Mouse (Mus musculus): Measurements from ENCODE around the gene Lpcat4. TPM values are rescaled to one million over a fixed set of nuclear protein-coding genes. Genes with fewer than 3 reads are reported as not detected.
"Not testable (repeated sequence)": the region's sequence is repeated elsewhere in the genome, so short reads cannot be mapped to it uniquely, and the experiment has no call there.

Lpcat4 gene
- polyA plus RNA-seq, 1 experiment from 2014 or later: 15.2 TPM

- H3K4me2 ChIP-seq (replicated peaks); H3K9ac ChIP-seq (replicated peaks); H3K27me3 ChIP-seq; ATAC-seq (replicated peaks); H3K4me3 ChIP-seq; H3K36me3 ChIP-seq; H3K9me3 ChIP-seq; H3K27ac ChIP-seq (replicated peaks): not testable (repeated sequence)
- H3K4me1 ChIP-seq: peaks cover 12% of the 10 kb centered on the region
- WGBS: 95% methylated on average over 1 of the region's 1 CpGs
Measured at GRCm38 (mm10) chr2:112286062-112286461, 46.8 kb downstream of the Lpcat4 start.

DNA sequence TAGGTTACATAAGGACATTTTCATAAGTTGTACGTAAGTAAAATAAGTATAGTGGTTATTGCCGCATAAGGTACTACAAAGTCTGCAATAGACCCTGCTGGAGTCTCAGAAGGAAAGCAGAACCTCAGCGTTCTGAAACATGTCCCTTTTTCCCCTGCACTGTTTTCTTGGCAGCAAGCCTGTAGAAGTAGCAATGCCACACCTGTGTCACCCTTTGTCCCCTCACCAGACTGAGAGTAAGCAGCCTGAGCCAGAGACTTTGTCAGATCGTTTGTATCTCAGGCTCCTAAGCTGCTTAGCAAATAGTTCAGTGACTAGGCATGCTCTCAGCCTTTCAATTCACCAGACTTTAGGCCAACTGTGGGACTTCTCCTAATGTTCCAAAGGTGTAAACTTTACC is 47.8 kb downstream of the Lpcat4 start:
- H3K36me3 ChIP-seq: no peaks in the 10 kb centered on the region
- H3K4me3 ChIP-seq: no peak overlapping the region
- H3K4me1 ChIP-seq: peaks cover 12% of the 10 kb centered on the region
- no peak overlapping the region for H3K4me2 ChIP-seq (replicated peaks)
- no peak for ATAC-seq (replicated peaks)
- no peak overlapping the region for H3K9ac ChIP-seq (replicated peaks)
- no peaks in the 10 kb centered on the region for H3K9me3 ChIP-seq
- no peaks in the 10 kb centered on the region for H3K27me3 ChIP-seq
- WGBS: 56% methylated on average over 4 of the region's 4 CpGs
- no peak overlapping the region for H3K27ac ChIP-seq (replicated peaks)

- Histone ChIP-seq H3K27ac (replicated peaks) (no peak overlapping the region), H3K4me1 (peaks cover 6% of the 10 kb centered on the region), H3K4me2 (replicated peaks) (no peak overlapping the region), H3K27me3 (no peaks in the 10 kb centered on the region), H3K36me3 (no peaks in the 10 kb centered on the region), H3K9me3 (no peaks in the 10 kb centered on the region), H3K9ac (replicated peaks) (no peak overlapping the region), H3K4me3 (no peak overlapping the region)
- WGBS: 95% methylated on average over 3 of the region's 3 CpGs
- no peak for ATAC-seq (replicated peaks)
Measured at GRCm38 (mm10) chr2:112289507-112289906, 50.2 kb downstream of the Lpcat4 start.

DNA sequence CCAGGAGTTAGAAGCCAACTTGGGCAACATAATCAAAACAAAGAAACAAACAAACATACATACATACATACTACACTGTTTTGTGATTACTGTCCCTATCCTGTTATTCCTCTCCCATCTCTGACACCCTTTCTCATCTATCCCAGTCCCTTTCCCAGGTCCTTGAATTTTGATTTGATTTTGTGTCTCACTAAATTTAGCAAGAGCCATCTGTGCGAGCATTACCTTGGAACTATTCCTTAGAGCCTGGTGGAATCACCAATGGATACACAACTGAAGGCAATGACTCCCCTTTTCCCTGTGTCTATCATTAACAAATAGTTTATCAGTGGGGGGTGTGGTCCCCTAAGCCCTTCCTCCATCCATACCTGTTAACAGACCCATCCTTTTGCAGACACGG is 53.6 kb downstream of the Lpcat4 start:
- Histone ChIP-seq H3K4me2 (replicated peaks) (no peak overlapping the region), H3K9me3 (no peaks in the 10 kb centered on the region), H3K27me3 (no peaks in the 10 kb centered on the region), H3K4me1 (no peaks in the 10 kb centered on the region), H3K36me3 (no peaks in the 10 kb centered on the region), H3K27ac (replicated peaks) (no peak overlapping the region), H3K9ac (replicated peaks) (no peak overlapping the region), H3K4me3 (no peak overlapping the region)
- 88% methylated on average over 2 of the region's 2 CpGs for WGBS
- ATAC-seq (replicated peaks): no peak

GRCm38 (mm10) chr2:112296211-112296610 is 56.9 kb downstream of the Lpcat4 start:
- Histone ChIP-seq H3K36me3 (no peaks in the 10 kb centered on the region), H3K4me3 (no peak overlapping the region), H3K4me2 (replicated peaks) (no peak overlapping the region), H3K9ac (replicated peaks) (no peak overlapping the region), H3K27me3 (no peaks in the 10 kb centered on the region), H3K9me3 (no peaks in the 10 kb centered on the region), H3K27ac (replicated peaks) (no peak overlapping the region), H3K4me1 (no peaks in the 10 kb centered on the region)
- WGBS: 74% methylated on average over 3 of the region's 3 CpGs
- ATAC-seq (replicated peaks): no peak

Other genes starting within 250 kb of the Lpcat4 start
- gene Olfr1309, start 249.2 kb upstream of the Lpcat4 start, polyA plus RNA-seq (2015; fragmentation: Nextera tagmentation; extraction: Ambion mirVana): not detected in 2 replicates
- not detected in 2 replicates for gene Olfr1310, start 226.8 kb upstream of the Lpcat4 start, polyA plus RNA-seq (2015; fragmentation: Nextera tagmentation; extraction: Ambion mirVana)
- not detected in 2 replicates for gene Olfr1311, start 215.1 kb upstream of the Lpcat4 start, polyA plus RNA-seq (2015; fragmentation: Nextera tagmentation; extraction: Ambion mirVana)
- gene Olfr1312, start 189.2 kb upstream of the Lpcat4 start, polyA plus RNA-seq (2015; fragmentation: Nextera tagmentation; extraction: Ambion mirVana): not detected in 2 replicates
- gene Olfr1313, start 161.6 kb upstream of the Lpcat4 start, polyA plus RNA-seq (2015; fragmentation: Nextera tagmentation; extraction: Ambion mirVana): not detected in 2 replicates
- not detected in 2 replicates for gene Olfr1314, start 142.7 kb upstream of the Lpcat4 start, polyA plus RNA-seq (2015; fragmentation: Nextera tagmentation; extraction: Ambion mirVana)
- gene Olfr1315-ps1, start 124.0 kb upstream of the Lpcat4 start, polyA plus RNA-seq (2015; fragmentation: Nextera tagmentation; extraction: Ambion mirVana): not detected in 2 replicates
- gene Olfr1316, start 104.5 kb upstream of the Lpcat4 start, polyA plus RNA-seq (2015; fragmentation: Nextera tagmentation; extraction: Ambion mirVana): not detected in 2 replicates
- 0.06 TPM in 1 of 2 replicates, not detected in the other for gene Olfr1317, start 99.1 kb upstream of the Lpcat4 start, polyA plus RNA-seq (2015; fragmentation: Nextera tagmentation; extraction: Ambion mirVana)
- 0.09 TPM in 1 of 2 replicates, not detected in the other for gene Olfr1318, start 85.3 kb upstream of the Lpcat4 start, polyA plus RNA-seq (2015; fragmentation: Nextera tagmentation; extraction: Ambion mirVana)
- 0.04 TPM in 1 of 2 replicates, not detected in the other for gene Nutm1, start 19.8 kb downstream of the Lpcat4 start, polyA plus RNA-seq (2015; fragmentation: Nextera tagmentation; extraction: Ambion mirVana)
- gene Nop10, start 22.5 kb downstream of the Lpcat4 start, polyA plus RNA-seq (2015; fragmentation: Nextera tagmentation; extraction: Ambion mirVana): 164 and 187 TPM in 2 replicates
- gene Slc12a6, start 26.4 kb downstream of the Lpcat4 start, polyA plus RNA-seq (2015; fragmentation: Nextera tagmentation; extraction: Ambion mirVana): 15.6 and 16.9 TPM in 2 replicates
- gene Gm21985, start 26.8 kb downstream of the Lpcat4 start, polyA plus RNA-seq (2015; fragmentation: Nextera tagmentation; extraction: Ambion mirVana): 0.06 TPM in 1 of 2 replicates, not detected in the other
- 160 and 166 TPM in 2 replicates for gene Emc4, start 128.6 kb downstream of the Lpcat4 start, polyA plus RNA-seq (2015; fragmentation: Nextera tagmentation; extraction: Ambion mirVana)
- 42.9 and 46.7 TPM in 2 replicates for gene Katnbl1, start 139.7 kb downstream of the Lpcat4 start, polyA plus RNA-seq (2015; fragmentation: Nextera tagmentation; extraction: Ambion mirVana)
- gene Emc7, start 215.5 kb downstream of the Lpcat4 start, polyA plus RNA-seq (2015; fragmentation: Nextera tagmentation; extraction: Ambion mirVana): 14.2 and 16.2 TPM in 2 replicates
- 0.56 and 0.83 TPM in 2 replicates for gene Chrm5, start 241.3 kb downstream of the Lpcat4 start, polyA plus RNA-seq (2015; fragmentation: Nextera tagmentation; extraction: Ambion mirVana)

All from forebrain, embryonic 15.5 days (tissue).